Mouse (Mus musculus) urinary bladder, postnatal 4 days (tissue): Measurements from ENCODE around the gene Smg6.

ENCODE experiments used
- DNase-seq, 2 experiments: peaks; one replicate each; pipeline ENCODE4 v3.0.0; 2021 to 2022; ENCODE audit warnings: low spot score in 2 of 2

Gene Smg6

GRCm38 (mm10) chr11:75190905-75191441 is 265.4 kb downstream of the Smg6 start, which contains the start of gene Dph1:
TSS of gene Dph1 (minus strand) at chr11:75191241.
- DNase-seq, result no peak

DNA sequence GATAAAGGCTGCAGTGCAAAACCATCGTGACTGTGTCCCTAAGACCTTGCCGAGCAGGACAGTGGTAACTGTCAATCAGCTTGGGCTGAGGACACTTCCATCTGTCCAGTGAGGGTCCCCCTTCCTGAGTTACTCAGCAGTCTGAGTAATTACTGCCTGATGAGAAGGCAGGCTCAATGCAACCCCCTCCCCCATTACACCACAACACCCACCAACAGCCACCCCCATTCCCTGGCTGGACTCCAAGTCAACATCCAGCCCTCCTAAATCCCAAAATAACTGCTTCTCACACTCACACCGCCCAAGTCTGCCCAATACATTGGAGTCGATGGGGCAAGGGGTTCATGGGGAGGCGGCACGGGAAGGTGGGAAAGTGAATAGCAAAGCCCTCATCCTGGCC is 266.2 kb downstream of the Smg6 start:
- DNase-seq, result no peak

GRCm38 (mm10) chr11:75192336-75193214 is 267.0 kb downstream of the Smg6 start:
- peak; percentile 81 to 85 for DNase-seq

- peak; percentile 68 to 73 for DNase-seq
Observed at GRCm38 (mm10) chr11:75193256-75194071, 267.8 kb downstream of the Smg6 start, which contains the start of gene Rtn4rl1. TSS of gene Rtn4rl1 (plus strand) at chr11:75193783.

DNA sequence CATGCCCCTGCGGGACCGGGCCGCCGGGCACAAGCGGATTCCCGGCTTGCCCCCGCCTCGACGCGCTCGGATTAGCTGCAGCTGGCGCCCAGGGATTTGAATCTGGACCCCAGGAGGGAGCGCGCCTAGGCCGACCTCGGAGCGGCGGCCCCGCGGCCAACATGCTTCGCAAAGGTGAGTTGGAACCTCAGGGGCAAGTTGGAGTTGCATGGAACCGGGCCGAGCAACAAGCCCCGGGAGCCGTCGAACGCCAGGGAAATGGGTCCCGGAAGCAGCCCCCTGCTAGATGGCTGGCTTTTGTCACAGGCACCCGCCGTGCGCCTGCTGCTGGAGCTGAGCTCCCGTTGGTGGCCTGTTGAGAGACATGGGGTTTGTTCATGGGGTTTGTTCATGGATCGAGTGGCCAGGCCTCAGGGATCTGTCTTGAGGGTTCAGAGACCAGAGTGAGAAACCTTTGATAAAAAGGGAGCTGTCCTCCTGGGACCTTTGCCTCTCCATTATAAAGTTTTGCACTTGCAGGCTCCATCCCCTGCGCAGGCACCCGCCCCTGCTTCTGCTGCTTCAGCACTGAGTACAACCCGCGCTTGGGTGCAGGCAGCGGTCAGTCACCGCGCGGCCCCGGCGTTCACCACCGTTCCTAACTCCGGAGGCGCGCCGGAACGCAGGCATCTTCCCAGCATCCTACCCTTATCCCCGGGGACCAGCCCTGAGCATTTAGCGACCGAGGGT is 268.7 kb downstream of the Smg6 start:
- DNase-seq, result no peak

DNA sequence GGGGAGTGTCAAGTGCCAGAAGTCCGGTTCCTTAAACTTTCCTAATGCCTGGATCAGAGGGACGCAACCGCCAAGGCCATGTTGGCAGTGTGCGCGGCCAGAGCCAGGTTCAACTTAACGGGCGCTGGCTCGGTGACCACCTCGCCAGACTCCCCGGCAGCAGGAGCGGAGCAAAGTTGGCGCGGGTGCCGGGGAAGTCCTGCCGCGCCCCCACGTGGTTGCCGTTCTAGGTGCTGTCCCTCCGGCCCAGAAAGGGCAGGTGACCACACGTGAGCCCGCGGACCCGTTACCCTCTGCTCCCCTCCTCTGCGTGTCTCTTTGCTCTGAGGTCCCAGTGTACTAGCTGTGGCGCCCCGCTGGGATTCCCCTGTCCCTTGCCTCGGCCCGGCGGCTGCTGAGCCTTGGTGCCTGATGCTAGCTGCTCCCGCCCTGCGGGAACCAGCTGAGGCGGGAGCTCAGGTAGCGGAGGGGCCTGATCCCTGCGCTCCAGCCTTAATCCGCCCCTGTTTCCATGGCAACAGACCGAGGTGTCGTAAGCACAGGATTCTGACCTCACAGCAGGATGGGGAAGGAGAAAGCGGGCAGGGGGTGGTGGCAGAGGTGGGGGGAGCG is 269.3 kb downstream of the Smg6 start:
- no peak for DNase-seq

- DNase-seq, result no peak
Observed at GRCm38 (mm10) chr11:75196131-75196530, 270.5 kb downstream of the Smg6 start.

- no peak for DNase-seq
Observed at GRCm38 (mm10) chr11:75197956-75198355, 272.3 kb downstream of the Smg6 start.

- no peak for DNase-seq
Observed at GRCm38 (mm10) chr11:75198792-75199191, 273.2 kb downstream of the Smg6 start.

DNA sequence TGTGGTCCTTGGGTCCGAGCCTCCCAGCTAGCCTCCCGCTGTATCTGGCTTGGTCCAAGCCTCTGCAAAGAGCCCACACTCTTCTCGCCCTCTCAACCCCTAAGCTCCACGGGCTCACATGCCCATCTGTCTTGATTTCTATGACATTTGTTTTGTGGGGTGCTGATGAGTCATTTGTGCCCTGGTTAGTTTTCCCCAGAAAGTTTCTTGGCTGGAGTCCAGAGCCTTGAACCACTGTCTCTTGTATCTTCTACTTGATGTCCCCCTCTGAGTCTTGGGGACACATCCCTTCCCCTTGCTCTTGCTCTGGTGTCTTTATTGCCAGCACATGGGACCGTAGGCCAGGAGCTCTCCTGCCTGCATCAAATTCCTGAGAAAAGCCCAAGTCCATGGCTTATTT is 274.3 kb downstream of the Smg6 start:
- no peak for DNase-seq

DNA sequence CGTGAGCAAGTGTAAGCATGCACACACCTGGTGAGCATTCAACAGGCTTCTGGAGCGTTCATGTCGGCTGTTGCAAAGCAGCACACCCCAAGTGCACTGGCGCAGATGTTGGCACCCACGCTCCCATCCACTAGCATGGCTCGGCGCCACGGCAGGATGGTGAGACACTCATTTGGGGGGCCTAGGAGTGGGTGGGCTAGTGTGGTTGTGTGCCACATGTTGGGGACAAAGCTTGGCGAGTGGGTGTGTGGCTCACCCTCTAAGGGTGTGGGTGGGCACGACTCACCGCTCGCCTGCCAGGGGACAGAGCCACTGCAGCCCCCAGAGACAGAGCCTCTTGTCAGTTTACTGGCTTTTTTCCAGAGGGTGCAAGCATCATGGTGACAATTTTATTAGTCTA is 275.3 kb downstream of the Smg6 start:
- no peak for DNase-seq

GRCm38 (mm10) chr11:75201721-75202120 is 276.1 kb downstream of the Smg6 start:
- no peak for DNase-seq

DNA sequence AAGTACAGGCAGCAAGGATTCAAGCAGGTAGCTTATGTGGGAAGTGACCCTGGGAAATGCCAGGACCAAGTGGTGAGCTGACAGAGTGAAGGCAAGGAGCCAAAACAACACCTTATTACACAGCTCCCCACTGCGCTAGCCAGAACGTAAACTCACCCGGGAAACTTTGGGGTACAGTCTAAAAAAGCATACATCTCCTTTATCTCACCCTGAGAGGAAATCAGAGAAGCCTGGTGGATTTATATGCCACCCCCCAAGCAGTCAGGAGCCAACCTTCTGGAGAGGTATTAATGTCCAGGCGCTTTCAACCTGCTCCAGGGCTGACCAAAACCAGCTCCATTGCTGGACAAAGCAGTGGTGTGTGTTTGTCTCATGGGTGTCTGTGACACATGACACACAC is 278.3 kb downstream of the Smg6 start:
- no peak for DNase-seq

GRCm38 (mm10) chr11:75204472-75204871 is 278.8 kb downstream of the Smg6 start:
- no peak for DNase-seq

- no peak for DNase-seq
Observed at GRCm38 (mm10) chr11:75206347-75206746, 280.7 kb downstream of the Smg6 start.

DNA sequence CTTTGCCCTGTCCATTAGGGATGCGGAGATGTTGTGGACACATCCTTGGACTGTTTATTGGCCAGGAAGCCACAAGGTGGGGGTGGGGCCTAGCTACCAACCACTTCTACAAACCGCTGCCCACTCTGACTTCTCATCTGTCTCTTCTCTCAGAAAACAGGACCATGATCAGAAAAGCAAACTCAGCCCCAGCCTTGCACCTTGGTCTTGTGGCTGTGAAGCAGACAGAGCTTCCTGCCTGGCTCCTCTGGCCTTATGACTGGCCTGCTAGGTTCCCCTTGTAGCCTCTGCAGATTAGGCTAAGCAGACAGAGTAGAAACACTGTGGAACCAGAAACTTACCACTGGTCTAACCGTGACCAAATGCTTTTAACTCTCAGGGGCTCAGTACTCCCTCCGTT is 283.7 kb downstream of the Smg6 start:
- DNase-seq, result no peak

- no peak for DNase-seq
Observed at GRCm38 (mm10) chr11:75210093-75210492, 284.5 kb downstream of the Smg6 start.

GRCm38 (mm10) chr11:75210755-75211154 is 285.1 kb downstream of the Smg6 start:
- DNase-seq, result no peak

- DNase-seq, result no peak
Observed at GRCm38 (mm10) chr11:75212031-75212667, 286.5 kb downstream of the Smg6 start.

DNA sequence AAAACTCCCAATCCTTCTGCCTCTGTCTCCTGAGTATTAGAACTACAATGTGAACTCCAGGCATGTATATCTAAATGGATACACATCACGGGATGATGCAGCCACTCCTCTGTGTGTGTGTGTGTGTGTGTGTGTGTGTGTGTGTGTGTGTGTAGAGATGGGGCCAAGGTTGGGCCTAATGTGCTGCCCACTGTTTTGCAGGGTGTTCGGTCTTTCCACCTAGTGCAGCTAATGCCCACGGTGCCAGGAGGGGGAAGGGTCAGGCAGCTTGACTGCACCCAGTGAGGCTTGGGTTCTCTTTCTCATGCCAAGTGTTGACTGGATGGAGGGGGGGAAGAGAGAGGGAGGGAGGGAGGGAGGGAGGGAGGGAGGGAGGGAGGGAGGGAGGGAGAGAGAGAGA is 287.3 kb downstream of the Smg6 start:
- no peak for DNase-seq
